Mouse (Mus musculus) left cerebral cortex, adult 2 months (tissue): ENCODE data around the gene Thada. TPM values are rescaled to one million over a fixed set of nuclear protein-coding genes. Genes with fewer than 3 reads are reported as not detected.

Source experiments
- DNase-seq, 2 experiments: peaks; one replicate each; pipeline ENCODE4 v3.0.0; 2021 to 2022; ENCODE audit warnings: low spot score in 2 of 2, mixed read lengths in 1 of 2; ENCODE audit errors: extremely low spot score in 1 of 2
- H3K27ac ChIP-seq: fragments of 200-600 bp; 2 replicates; pipeline ENCODE4 v1.8.1; 2022
- H3K4me3 ChIP-seq: fragments of 200-600 bp; 2 replicates; pipeline ENCODE4 v1.8.1; 2022
- CTCF ChIP-seq: fragments of 200-600 bp; IDR thresholded peaks from 2 replicates; pipeline ENCODE4 v1.8.1; 2022; ENCODE audit warnings: antibody characterized with exemption, mild to moderate bottlenecking, moderate library complexity
- intact Hi-C: fragments of 180-260 bp; cut with DNase I; formaldehyde crosslinking; loops from one replicate; pipeline ENCODE4 v1.15.1; 2025
- total RNA-seq, 2 experiments: library from RNA; stranded (reverse); gene quantifications; 2 replicates each; pipeline ENCODE4 v1.2.3; 2021

Thada gene
- total RNA-seq, 2 experiments from 2014 or later = 13.8 to 15.9 TPM

- intact Hi-C loops = no loop called here
- Histone ChIP-seq H3K27ac (no peak overlapping the region), H3K4me3 (no peak overlapping the region)
- no peak for DNase-seq
- TF ChIP-seq CTCF = no peak
These were observed 112.6 kb downstream of the Thada start for GRCm38 (mm10) chr17:84353224-84353901.

GRCm38 (mm10) chr17:84352790-84353154, 113.2 kb downstream of the Thada start:
- intact Hi-C loops = no loop called here
- no peak for TF ChIP-seq CTCF
- DNase-seq = no peak
- Histone ChIP-seq H3K4me3 (no peak overlapping the region), H3K27ac (no peak overlapping the region)

- no peak overlapping the region for H3K4me3 ChIP-seq
- TF ChIP-seq CTCF = no peak
- intact Hi-C loops = no loop called here
- DNase-seq = no peak
- no peak overlapping the region for H3K27ac ChIP-seq
These were observed 113.9 kb downstream of the Thada start for GRCm38 (mm10) chr17:84351912-84352789.

- TF ChIP-seq CTCF = no peak
These were observed 114.7 kb downstream of the Thada start for GRCm38 (mm10) chr17:84351276-84351675.

GRCm38 (mm10) chr17:84348865-84349264, 117.1 kb downstream of the Thada start:
- no peak for TF ChIP-seq CTCF
- no peak for DNase-seq

More at GRCm38 (mm10) chr17:84351276-84351675, 114.7 kb downstream of the Thada start:
- no peak overlapping the region for H3K4me3 ChIP-seq
- no peak for DNase-seq
- intact Hi-C loops = no loop called here
- H3K27ac ChIP-seq = no peak overlapping the region

GRCm38 (mm10) chr17:84342299-84342817, 123.6 kb downstream of the Thada start:
- Histone ChIP-seq H3K27ac (no peak overlapping the region), H3K4me3 (no peak overlapping the region)
- no peak for TF ChIP-seq CTCF
- DNase-seq = no peak
- intact Hi-C loops = no loop called here

More at GRCm38 (mm10) chr17:84348865-84349264, 117.1 kb downstream of the Thada start:
- intact Hi-C loops = no loop called here
- H3K4me3 ChIP-seq = no peak overlapping the region
- no peak overlapping the region for H3K27ac ChIP-seq

- intact Hi-C loops = no loop called here
- TF ChIP-seq CTCF = no peak; the same call in 1 of the 2 replicates
- no peak overlapping the region for H3K4me3 ChIP-seq
- no peak for DNase-seq
- no peak overlapping the region for H3K27ac ChIP-seq
These were observed 124.3 kb downstream of the Thada start for GRCm38 (mm10) chr17:84341686-84342085.

- intact Hi-C loops = no loop called here
- Histone ChIP-seq H3K27ac (no peak overlapping the region), H3K4me3 (no peak overlapping the region)
- DNase-seq = no peak
- TF ChIP-seq CTCF = no peak
These were observed 125.4 kb downstream of the Thada start for GRCm38 (mm10) chr17:84340574-84340973.

GRCm38 (mm10) chr17:84335996-84336395, 130.0 kb downstream of the Thada start:
- DNase-seq = no peak
- intact Hi-C loops = no loop called here
- no peak overlapping the region for H3K27ac ChIP-seq
- TF ChIP-seq CTCF = no peak
- no peak overlapping the region for H3K4me3 ChIP-seq

GRCm38 (mm10) chr17:84335076-84335475, 130.9 kb downstream of the Thada start:
- no peak for TF ChIP-seq CTCF
- Histone ChIP-seq H3K27ac (no peak overlapping the region), H3K4me3 (no peak overlapping the region)
- no peak for DNase-seq
- intact Hi-C loops = no loop called here

GRCm38 (mm10) chr17:84334241-84335014, 131.6 kb downstream of the Thada start:
- Histone ChIP-seq H3K27ac (no peak overlapping the region), H3K4me3 (no peak overlapping the region)
- intact Hi-C loops = no loop called here
- TF ChIP-seq CTCF = no peak
- DNase-seq = no peak
